Mouse (Mus musculus): Measurements from ENCODE around the gene Hdac9. TPM values are rescaled to one million over a fixed set of nuclear protein-coding genes. Genes with fewer than 3 reads are reported as not detected.
A peak's percentile ranks its signal among the peaks of the same experiment; 100 is the strongest.

Gene Hdac9
- polyA plus RNA-seq, 1 experiment from 2014 or later = 0.45 TPM

- ChIA-PET CTCF (interaction anchor here (0.6 to 2.2 kb wide), 2 partner anchors 19 to 624 kb away, joined by 3 to 6 read pairs; no protein-coding TSS in a partner anchor), POLR2A (no interaction called here)
- no peak for TF ChIP-seq CTCF (IDR thresholded peaks at IDR 0.05)
- ATAC-seq (peak; percentile 94), DNase-seq (ENCODE audit: low read depth, low spot score) (no peak)
- no peaks in the 10 kb centered on the region for H3K27me3 ChIP-seq
- in situ Hi-C loops (cut with MboI; ENCODE audit: low pct_unique_long_range_greater_than_20kb) = no loop called here
Observed at GRCm38 (mm10) chr12:34224505-34224904, 692.4 kb downstream of the Hdac9 start.

GRCm38 (mm10) chr12:34221014-34221413, 695.9 kb downstream of the Hdac9 start:
- DNase-seq (ENCODE audit: low read depth, low spot score) (no peak), ATAC-seq (no peak)
- in situ Hi-C loops (cut with MboI; ENCODE audit: low pct_unique_long_range_greater_than_20kb) = no loop called here
- CTCF ChIA-PET = no interaction called here
- H3K27me3 ChIP-seq = no peaks in the 10 kb centered on the region
- POLR2A ChIA-PET = no interaction called here
- TF ChIP-seq CTCF (IDR thresholded peaks at IDR 0.05) = no peak

GRCm38 (mm10) chr12:34220051-34220926, 696.6 kb downstream of the Hdac9 start:
- in situ Hi-C loops (cut with MboI; ENCODE audit: low pct_unique_long_range_greater_than_20kb) = no loop called here
- ChIA-PET POLR2A (interaction anchor here (0.5 kb wide), 1 partner anchor 14 kb away, joined by 3 read pairs; no protein-coding TSS in a partner anchor), CTCF (no interaction called here)
- H3K27me3 ChIP-seq = no peaks in the 10 kb centered on the region
- ATAC-seq = no peak
- DNase-seq (ENCODE audit: low read depth, low spot score) = no peak
- TF ChIP-seq CTCF (IDR thresholded peaks at IDR 0.05) = no peak

GRCm38 (mm10) chr12:34218561-34218960, 698.3 kb downstream of the Hdac9 start:
- POLR2A ChIA-PET = no interaction called here
- DNase-seq (ENCODE audit: low read depth, low spot score) (no peak), ATAC-seq (no peak)
- TF ChIP-seq CTCF (IDR thresholded peaks at IDR 0.05) = no peak
- CTCF ChIA-PET = no interaction called here
- in situ Hi-C loops (cut with MboI; ENCODE audit: low pct_unique_long_range_greater_than_20kb) = no loop called here
- H3K27me3 ChIP-seq = no peaks in the 10 kb centered on the region

- in situ Hi-C loops (cut with MboI; ENCODE audit: low pct_unique_long_range_greater_than_20kb) = no loop called here
- POLR2A ChIA-PET = no interaction called here
- DNase-seq (ENCODE audit: low read depth, low spot score) (no peak), ATAC-seq (peak; percentile 76)
- CTCF ChIA-PET = interaction anchor here (0.8 kb wide), 1 partner anchor 13 kb away, joined by 3 read pairs; no protein-coding TSS in a partner anchor
- H3K27me3 ChIP-seq = no peaks in the 10 kb centered on the region
- TF ChIP-seq CTCF (IDR thresholded peaks at IDR 0.05) = no peak
Observed at GRCm38 (mm10) chr12:34215023-34216020, 701.6 kb downstream of the Hdac9 start.

- ChIA-PET CTCF (no interaction called here), POLR2A (no interaction called here)
- TF ChIP-seq CTCF (IDR thresholded peaks at IDR 0.05) = no peak
- no peaks in the 10 kb centered on the region for H3K27me3 ChIP-seq
- DNase-seq (ENCODE audit: low read depth, low spot score) = no peak
- no peak for ATAC-seq
- in situ Hi-C loops (cut with MboI; ENCODE audit: low pct_unique_long_range_greater_than_20kb) = no loop called here
Observed at GRCm38 (mm10) chr12:34212162-34212561, 704.7 kb downstream of the Hdac9 start.

GRCm38 (mm10) chr12:34201471-34201870, 715.4 kb downstream of the Hdac9 start:
- H3K27me3 ChIP-seq = no peaks in the 10 kb centered on the region
- CTCF ChIA-PET = no interaction called here
- POLR2A ChIA-PET = no interaction called here
- no peak for DNase-seq (ENCODE audit: low read depth, low spot score)
- in situ Hi-C loops (cut with MboI; ENCODE audit: low pct_unique_long_range_greater_than_20kb) = no loop called here
- peak; percentile 34 for TF ChIP-seq CTCF (IDR thresholded peaks at IDR 0.05)
- no peak for ATAC-seq

- TF ChIP-seq CTCF (IDR thresholded peaks at IDR 0.05) = no peak
- in situ Hi-C loops (cut with MboI; ENCODE audit: low pct_unique_long_range_greater_than_20kb) = no loop called here
- ChIA-PET POLR2A (no interaction called here), CTCF (interaction anchor here (1.2 kb wide), 1 partner anchor 9 kb away, joined by 3 read pairs; no protein-coding TSS in a partner anchor)
- no peaks in the 10 kb centered on the region for H3K27me3 ChIP-seq
- DNase-seq (ENCODE audit: low read depth, low spot score) (no peak), ATAC-seq (no peak)
Observed at GRCm38 (mm10) chr12:34200030-34200446, 716.9 kb downstream of the Hdac9 start.

GRCm38 (mm10) chr12:34195155-34195828, 721.6 kb downstream of the Hdac9 start:
- DNase-seq (ENCODE audit: low read depth, low spot score) (no peak), ATAC-seq (no peak)
- in situ Hi-C loops (cut with MboI; ENCODE audit: low pct_unique_long_range_greater_than_20kb) = no loop called here
- CTCF ChIA-PET = no interaction called here
- H3K27me3 ChIP-seq = no peaks in the 10 kb centered on the region
- POLR2A ChIA-PET = no interaction called here
- TF ChIP-seq CTCF (IDR thresholded peaks at IDR 0.05) = no peak

- DNase-seq (ENCODE audit: low read depth, low spot score) = no peak
- ChIA-PET CTCF (no interaction called here), POLR2A (no interaction called here)
- in situ Hi-C loops (cut with MboI; ENCODE audit: low pct_unique_long_range_greater_than_20kb) = no loop called here
- no peak for TF ChIP-seq CTCF (IDR thresholded peaks at IDR 0.05)
- no peak for ATAC-seq
- H3K27me3 ChIP-seq = no peaks in the 10 kb centered on the region
Observed at GRCm38 (mm10) chr12:34194116-34194515, 722.8 kb downstream of the Hdac9 start.

All from Patski (cell line).